Mouse (Mus musculus): Measurements from ENCODE around the gene Cubn. TPM values are rescaled to one million over a fixed set of nuclear protein-coding genes. Genes with fewer than 3 reads are reported as not detected.

Gene Cubn
- polyA plus RNA-seq, 1 experiment from 2014 or later = 0.13 TPM

GRCm38 (mm10) chr2:13335446-13335845, 156.2 kb downstream of the Cubn start:
- no peak for ATAC-seq (ENCODE audit: insufficient number of reproducible peaks, insufficient read depth, low FRiP score, low TSS enrichment)
- Histone ChIP-seq H3K27ac (no peak overlapping the region), H3K9ac (no peak overlapping the region), H3K27me3 (no peaks in the 10 kb centered on the region), H3K36me3 (no peaks in the 10 kb centered on the region), H3K4me1 (no peaks in the 10 kb centered on the region), H3K4me2 (replicated peaks) (no peak overlapping the region), H3K4me3 (no peak overlapping the region), H3K9me3 (no peaks in the 10 kb centered on the region)
- WGBS = 82% methylated on average over 4 of the region's 4 CpGs

- H3K4me3 ChIP-seq = no peak overlapping the region
- H3K36me3 ChIP-seq = no peaks in the 10 kb centered on the region
- ATAC-seq (ENCODE audit: insufficient number of reproducible peaks, insufficient read depth, low FRiP score, low TSS enrichment) = no peak
- no peak overlapping the region for H3K27ac ChIP-seq
- H3K4me1 ChIP-seq = no peaks in the 10 kb centered on the region; the same call in 1 of the 2 replicates
- H3K9me3 ChIP-seq = no peaks in the 10 kb centered on the region
- H3K9ac ChIP-seq = no peak overlapping the region
- no peaks in the 10 kb centered on the region for H3K27me3 ChIP-seq
- 61% methylated on average over 4 of the region's 4 CpGs for WGBS
- H3K4me2 ChIP-seq (replicated peaks) = no peak overlapping the region
Measured at GRCm38 (mm10) chr2:13329754-13330417, 161.7 kb downstream of the Cubn start.

- no peak overlapping the region for H3K4me2 ChIP-seq (replicated peaks)
- ATAC-seq (ENCODE audit: insufficient number of reproducible peaks, insufficient read depth, low FRiP score, low TSS enrichment) = no peak
- H3K9ac ChIP-seq = no peak overlapping the region
- no peaks in the 10 kb centered on the region for H3K36me3 ChIP-seq
- 82% methylated on average over 3 of the region's 3 CpGs for WGBS
- no peaks in the 10 kb centered on the region for H3K4me1 ChIP-seq
- no peaks in the 10 kb centered on the region for H3K9me3 ChIP-seq
- no peak overlapping the region for H3K27ac ChIP-seq
- no peak overlapping the region for H3K4me3 ChIP-seq
- H3K27me3 ChIP-seq = no peaks in the 10 kb centered on the region
Measured at GRCm38 (mm10) chr2:13303376-13303775, 188.2 kb downstream of the Cubn start.

GRCm38 (mm10) chr2:13299031-13299430, 192.6 kb downstream of the Cubn start:
- Histone ChIP-seq H3K4me3 (no peak overlapping the region), H3K9ac (no peak overlapping the region)
- no peak for ATAC-seq (ENCODE audit: insufficient number of reproducible peaks, insufficient read depth, low FRiP score, low TSS enrichment)

GRCm38 (mm10) chr2:13297733-13298132, 193.9 kb downstream of the Cubn start:
- Histone ChIP-seq H3K4me3 (no peak overlapping the region), H3K36me3 (no peaks in the 10 kb centered on the region), H3K4me2 (replicated peaks) (no peak overlapping the region), H3K27ac (no peak overlapping the region), H3K27me3 (no peaks in the 10 kb centered on the region), H3K9me3 (no peaks in the 10 kb centered on the region), H3K4me1 (no peaks in the 10 kb centered on the region), H3K9ac (no peak overlapping the region)
- WGBS = 54% methylated on average over 5 of the region's 5 CpGs
- no peak for ATAC-seq (ENCODE audit: insufficient number of reproducible peaks, insufficient read depth, low FRiP score, low TSS enrichment)

More at GRCm38 (mm10) chr2:13299031-13299430, 192.6 kb downstream of the Cubn start:
- Histone ChIP-seq H3K9me3 (no peaks in the 10 kb centered on the region), H3K4me2 (replicated peaks) (no peak overlapping the region), H3K4me1 (no peaks in the 10 kb centered on the region), H3K27ac (no peak overlapping the region), H3K27me3 (no peaks in the 10 kb centered on the region), H3K36me3 (no peaks in the 10 kb centered on the region)
- 36% methylated on average over 3 of the region's 3 CpGs for WGBS

GRCm38 (mm10) chr2:13290661-13291060, 201.0 kb downstream of the Cubn start:
- no peaks in the 10 kb centered on the region for H3K4me1 ChIP-seq
- H3K27me3 ChIP-seq = no peaks in the 10 kb centered on the region
- no peaks in the 10 kb centered on the region for H3K36me3 ChIP-seq
- WGBS = 6% methylated on average over 1 of the region's 1 CpGs
- H3K4me3 ChIP-seq = no peak overlapping the region
- no peak overlapping the region for H3K9ac ChIP-seq
- no peaks in the 10 kb centered on the region for H3K9me3 ChIP-seq
- H3K27ac ChIP-seq = no peak overlapping the region
- ATAC-seq (ENCODE audit: insufficient number of reproducible peaks, insufficient read depth, low FRiP score, low TSS enrichment) = no peak
- H3K4me2 ChIP-seq (replicated peaks) = no peak overlapping the region

GRCm38 (mm10) chr2:13290070-13290469, 201.5 kb downstream of the Cubn start:
- no peak for ATAC-seq (ENCODE audit: insufficient number of reproducible peaks, insufficient read depth, low FRiP score, low TSS enrichment)
- Histone ChIP-seq H3K4me2 (replicated peaks) (no peak overlapping the region), H3K27ac (no peak overlapping the region), H3K36me3 (no peaks in the 10 kb centered on the region), H3K9ac (no peak overlapping the region), H3K4me3 (no peak overlapping the region), H3K27me3 (no peaks in the 10 kb centered on the region), H3K9me3 (no peaks in the 10 kb centered on the region), H3K4me1 (no peaks in the 10 kb centered on the region)
- 78% methylated on average over 3 of the region's 3 CpGs for WGBS

- ATAC-seq (ENCODE audit: insufficient number of reproducible peaks, insufficient read depth, low FRiP score, low TSS enrichment) = no peak
- Histone ChIP-seq H3K4me2 (replicated peaks) (no peak overlapping the region), H3K27me3 (no peaks in the 10 kb centered on the region; the same call in 1 of the 2 replicates), H3K36me3 (no peaks in the 10 kb centered on the region), H3K4me3 (no peak overlapping the region), H3K27ac (no peak overlapping the region), H3K9me3 (no peaks in the 10 kb centered on the region), H3K9ac (no peak overlapping the region), H3K4me1 (no peaks in the 10 kb centered on the region)
- 58% methylated on average over 10 of the region's 10 CpGs for WGBS
Measured at GRCm38 (mm10) chr2:13278114-13278862, 213.3 kb downstream of the Cubn start.

- H3K4me1 ChIP-seq = peaks cover under 1% of the 10 kb centered on the region; the same call in 1 of the 2 replicates
- H3K4me2 ChIP-seq (replicated peaks) = no peak overlapping the region
- H3K27ac ChIP-seq = no peak overlapping the region
- H3K9me3 ChIP-seq = no peaks in the 10 kb centered on the region
- WGBS = 56% methylated on average over 7 of the region's 7 CpGs
- no peaks in the 10 kb centered on the region; the same call in 1 of the 2 replicates for H3K27me3 ChIP-seq
- H3K36me3 ChIP-seq = no peaks in the 10 kb centered on the region
- ATAC-seq (ENCODE audit: insufficient number of reproducible peaks, insufficient read depth, low FRiP score, low TSS enrichment) = no peak
- no peak overlapping the region for H3K4me3 ChIP-seq
- no peak overlapping the region for H3K9ac ChIP-seq
Measured at GRCm38 (mm10) chr2:13275874-13276273, 215.7 kb downstream of the Cubn start.

- peak within 1 kb of the TSS; percentile 73 for H3K9ac ChIP-seq
- H3K4me2 ChIP-seq (replicated peaks) = peak within 1 kb of the TSS; percentile 74
- H3K27ac ChIP-seq = peak within 1 kb of the TSS; percentile 50; the same call in 1 of the 2 replicates
- no peaks in the 10 kb centered on the region; the same call in 1 of the 2 replicates for H3K27me3 ChIP-seq
- ATAC-seq (ENCODE audit: insufficient number of reproducible peaks, insufficient read depth, low FRiP score, low TSS enrichment) = peak; percentile 99
- no peaks in the 10 kb centered on the region for H3K36me3 ChIP-seq
- H3K4me1 ChIP-seq = peaks cover 8% of the 10 kb centered on the region; the same call in 1 of the 2 replicates
- no peaks in the 10 kb centered on the region for H3K9me3 ChIP-seq
- H3K4me3 ChIP-seq = peak within 1 kb of the TSS; percentile 57
- under 1% methylated on average over 37 of the region's 37 CpGs for WGBS
Measured at GRCm38 (mm10) chr2:13271165-13271957, 220.3 kb downstream of the Cubn start, which contains the start of gene Rsu1. Gene Rsu1 (minus strand): TSS chr2:13271415.

GRCm38 (mm10) chr2:13270736-13271135, 220.9 kb downstream of the Cubn start:
- Histone ChIP-seq H3K4me2 (replicated peaks) (peak overlapping the region; percentile 74), H3K4me3 (peak overlapping the region; percentile 57), H3K27ac (peak overlapping the region; percentile 50; the same call in 1 of the 2 replicates), H3K36me3 (no peaks in the 10 kb centered on the region), H3K9ac (peak overlapping the region; percentile 73), H3K9me3 (no peaks in the 10 kb centered on the region), H3K27me3 (no peaks in the 10 kb centered on the region; the same call in 1 of the 2 replicates), H3K4me1 (peaks cover 8% of the 10 kb centered on the region; the same call in 1 of the 2 replicates)
- 0 out of 2 replicates have a peak, but pooled peaks have one; percentile 9 for ATAC-seq (ENCODE audit: insufficient number of reproducible peaks, insufficient read depth, low FRiP score, low TSS enrichment)
- 50% methylated on average over 8 of the region's 8 CpGs for WGBS

Measured in embryonic facial prominence, embryonic 12.5 days (tissue).